Mouse (Mus musculus): ENCODE measurements around the gene Snapc4. TPM values are rescaled to one million over a fixed set of nuclear protein-coding genes. Genes with fewer than 3 reads are reported as not detected.
A peak's percentile ranks its signal among the peaks of the same experiment; 100 is the strongest.

Gene Snapc4
- polyA plus RNA-seq, 1 experiment, result 30.7 TPM

DNA sequence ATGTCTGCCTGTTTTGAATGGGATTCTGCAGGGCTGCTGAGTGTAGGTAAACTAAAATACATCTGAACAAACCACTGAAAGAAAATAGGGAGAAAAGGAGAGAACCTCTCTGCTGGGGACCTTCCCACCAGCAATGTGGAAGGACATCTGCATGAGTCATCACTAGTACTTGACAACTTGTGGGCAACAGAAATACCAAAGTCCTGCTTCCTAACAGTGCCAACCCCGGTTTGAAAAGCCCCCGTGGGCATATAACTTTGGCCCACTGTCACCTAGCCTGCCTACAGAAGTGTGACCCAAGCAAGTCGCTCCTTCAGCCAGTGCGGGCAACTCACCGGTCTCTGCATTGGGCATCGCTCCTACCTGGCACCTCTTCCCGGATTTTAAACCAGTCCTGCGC lies 8.1 kb downstream of the Snapc4 start:
- DNase-seq (ENCODE audit: low spot score), result no peak

DNA sequence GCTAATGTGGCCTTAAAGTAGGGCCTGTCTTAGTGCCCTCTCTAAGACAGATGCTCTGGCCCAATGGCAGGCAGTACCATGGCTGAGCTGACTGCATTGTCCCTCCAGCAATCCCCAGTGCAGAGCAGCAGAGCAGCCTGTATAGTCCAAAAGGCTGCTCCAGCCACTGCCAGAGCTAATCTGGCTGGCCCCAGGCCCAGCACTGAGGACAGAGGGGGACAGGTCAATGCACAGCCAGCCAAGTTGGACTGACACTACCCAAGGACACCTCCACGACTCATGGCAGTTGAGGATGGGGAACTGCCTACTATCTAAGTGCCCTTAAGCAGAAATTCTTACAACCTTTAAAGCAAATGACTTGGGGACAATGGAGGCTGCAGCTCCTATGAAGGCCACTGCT lies 11.9 kb downstream of the Snapc4 start:
- no peak for DNase-seq (ENCODE audit: low spot score)

DNA sequence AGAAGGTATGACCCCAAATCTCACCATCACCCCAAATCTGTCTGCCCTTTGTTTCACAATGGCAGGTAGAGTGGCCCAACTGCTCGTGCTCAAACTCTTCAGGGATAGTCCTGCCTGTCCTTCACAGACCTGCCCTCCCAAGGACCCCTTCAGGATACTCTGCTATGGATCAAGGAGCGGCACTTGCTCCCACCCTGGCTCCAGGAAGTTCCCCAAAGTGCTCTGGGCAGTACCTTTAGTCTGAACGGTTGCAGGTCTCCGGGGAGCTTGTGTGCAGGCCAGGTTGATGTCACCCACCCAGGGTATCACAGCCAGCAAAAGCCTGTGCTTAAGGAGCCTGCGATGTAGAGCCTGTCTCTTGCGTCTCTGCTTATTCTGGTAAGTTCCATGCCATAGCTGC lies 12.5 kb downstream of the Snapc4 start:
- no peak for DNase-seq (ENCODE audit: low spot score)

DNA sequence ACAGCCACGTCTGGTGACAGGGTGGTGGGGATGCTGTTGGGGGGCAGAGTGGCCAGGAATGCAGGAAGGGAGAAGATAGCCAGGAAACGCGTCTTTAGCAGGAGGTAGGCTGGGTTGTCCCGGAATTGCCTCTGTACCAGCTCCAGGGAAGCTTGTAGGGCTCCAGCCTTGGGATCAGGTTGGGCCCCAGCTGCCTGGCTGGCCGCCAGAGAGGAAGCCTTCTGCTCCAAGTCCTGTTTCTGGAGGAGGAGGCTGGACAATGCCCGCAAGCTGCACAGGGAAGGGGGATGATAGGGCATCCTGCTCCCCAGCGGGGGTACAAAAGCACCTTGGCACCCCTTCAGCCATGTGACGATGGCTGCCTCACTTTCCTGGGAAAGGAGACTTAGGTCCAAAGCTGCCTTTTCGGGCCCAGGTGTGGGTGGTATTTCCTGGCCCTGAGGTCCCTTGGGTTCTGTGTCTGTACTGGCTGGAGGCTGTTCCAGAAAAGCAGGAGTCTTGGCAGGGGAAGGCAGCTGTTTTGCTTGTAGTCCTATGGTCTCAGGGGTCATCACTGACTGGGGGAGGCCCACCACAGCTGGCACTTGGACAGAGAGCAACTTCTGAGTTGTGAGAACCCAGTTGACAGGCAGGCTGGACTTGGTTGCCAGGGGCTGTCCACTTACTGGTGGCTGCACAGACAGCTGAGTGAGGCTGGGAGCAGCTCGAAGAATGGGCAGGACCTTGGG lies 15.6 kb downstream of the Snapc4 start:
- no peak for DNase-seq (ENCODE audit: low spot score)

DNA sequence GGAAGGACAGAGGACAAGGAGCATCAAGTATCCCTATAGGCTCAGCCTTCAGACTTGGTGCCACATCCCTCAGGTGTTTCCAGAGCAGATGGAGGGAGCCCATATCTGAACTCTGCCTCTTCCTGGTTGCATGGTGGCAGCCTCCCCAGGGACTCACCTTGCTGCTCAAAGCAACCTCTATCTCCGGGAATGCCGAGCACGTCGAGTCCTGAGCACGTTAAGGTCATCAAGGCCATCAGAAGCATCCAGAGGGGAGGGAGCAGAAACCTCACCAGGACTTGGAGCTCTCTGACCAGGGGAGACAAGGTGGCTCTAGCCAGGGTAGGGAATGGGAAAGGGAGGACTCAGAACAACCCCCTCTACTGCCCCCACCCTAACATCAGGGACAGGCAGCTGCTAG lies 17.0 kb downstream of the Snapc4 start:
- DNase-seq (ENCODE audit: low spot score), result no peak

DNA sequence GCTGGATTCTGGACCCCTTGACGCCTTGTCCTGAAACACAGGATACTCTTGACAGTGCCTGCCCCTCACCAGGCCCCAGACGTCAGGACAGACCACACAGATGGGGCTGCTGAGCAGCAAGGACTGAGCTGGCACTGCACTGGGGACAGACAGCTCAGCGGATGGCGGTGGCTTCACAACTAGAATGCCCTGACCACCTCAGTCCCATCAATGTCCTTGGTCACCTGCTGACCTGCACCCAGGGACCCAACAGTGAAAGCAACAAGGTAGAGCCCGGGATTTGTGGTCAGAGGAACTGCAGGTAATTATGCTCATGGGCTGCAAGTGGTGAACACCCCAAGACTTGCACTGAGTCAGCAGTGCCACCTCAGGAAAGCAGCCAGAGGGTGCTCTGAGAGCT lies 17.5 kb downstream of the Snapc4 start:
- no peak for DNase-seq (ENCODE audit: low spot score)

DNA sequence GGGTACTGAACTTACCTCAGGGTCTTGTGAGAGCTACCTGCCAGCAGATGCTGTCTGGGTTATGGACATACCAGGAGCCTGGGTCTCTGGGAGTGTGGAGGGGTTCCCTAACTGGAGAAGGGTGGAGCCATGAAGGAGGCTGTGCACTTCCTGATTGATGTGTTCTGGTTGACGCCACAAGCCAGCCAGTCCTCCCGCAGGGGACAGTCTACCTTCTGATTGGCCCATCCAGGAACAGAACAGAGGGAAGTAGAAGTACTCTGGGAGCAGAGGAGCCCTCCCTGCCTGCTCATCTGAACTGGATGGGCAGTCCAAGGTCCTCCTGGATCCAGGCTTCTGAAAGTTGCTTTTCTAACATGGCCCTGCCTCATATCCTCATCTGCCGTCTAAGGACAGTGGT lies 19.7 kb downstream of the Snapc4 start, which contains the start of gene Card9:
Card9 (minus strand) TSS at position 147 of the 400 bp plus-strand sequence.
- DNase-seq (ENCODE audit: low spot score), result no peak

DNA sequence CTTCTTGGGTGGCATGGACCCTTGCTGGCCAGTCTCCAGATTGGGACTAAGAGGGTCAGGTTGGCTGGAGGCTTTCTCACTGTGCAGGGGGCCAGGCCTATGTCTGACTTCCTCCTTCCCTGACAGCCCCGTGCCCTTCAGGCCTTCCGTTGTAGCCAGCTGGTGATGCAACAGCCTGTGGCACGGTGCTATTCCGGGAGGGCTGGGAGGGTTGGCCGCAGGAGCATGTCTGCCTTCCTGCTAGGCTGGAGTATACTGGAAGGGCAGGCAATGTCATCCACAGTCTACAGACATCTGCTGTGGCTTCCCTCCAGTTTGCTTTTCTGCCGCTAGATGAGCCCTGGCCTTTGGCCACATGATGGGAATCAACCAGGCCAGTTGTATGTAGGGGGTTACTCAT lies 20.5 kb downstream of the Snapc4 start:
- no peak for DNase-seq (ENCODE audit: low spot score)

DNA sequence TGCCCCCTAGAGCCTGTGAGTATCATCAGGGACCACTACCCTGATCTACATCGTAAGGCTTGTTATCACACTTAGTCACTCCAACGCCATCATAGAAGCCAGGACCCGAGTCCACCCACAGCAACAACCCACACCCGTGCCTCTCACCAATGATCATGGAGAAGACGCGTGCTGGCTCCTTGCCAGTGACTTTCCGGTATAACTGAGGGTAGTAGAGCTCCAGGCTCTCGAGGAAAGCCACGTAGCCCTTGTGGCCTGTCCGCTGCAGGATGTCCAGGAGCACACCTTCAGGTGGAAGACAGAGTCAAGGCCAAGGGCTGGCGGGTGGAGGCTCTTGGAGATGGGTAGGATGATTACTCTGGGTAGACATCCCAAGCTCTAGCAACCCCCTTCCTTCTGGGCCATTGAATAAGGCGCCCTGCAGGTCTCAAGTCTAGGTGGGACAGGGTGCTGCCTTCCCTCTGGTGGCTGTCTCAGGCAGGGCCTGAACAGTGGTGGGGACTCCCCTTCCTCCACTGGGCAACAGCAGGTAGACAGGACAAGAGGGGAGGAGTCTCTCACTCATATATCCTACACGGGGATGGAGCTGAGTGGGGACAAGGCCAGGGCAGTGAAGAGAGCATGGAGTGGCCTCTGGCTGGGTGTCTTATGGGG lies 21.7 kb downstream of the Snapc4 start:
- DNase-seq (ENCODE audit: low spot score), result no peak

DNA sequence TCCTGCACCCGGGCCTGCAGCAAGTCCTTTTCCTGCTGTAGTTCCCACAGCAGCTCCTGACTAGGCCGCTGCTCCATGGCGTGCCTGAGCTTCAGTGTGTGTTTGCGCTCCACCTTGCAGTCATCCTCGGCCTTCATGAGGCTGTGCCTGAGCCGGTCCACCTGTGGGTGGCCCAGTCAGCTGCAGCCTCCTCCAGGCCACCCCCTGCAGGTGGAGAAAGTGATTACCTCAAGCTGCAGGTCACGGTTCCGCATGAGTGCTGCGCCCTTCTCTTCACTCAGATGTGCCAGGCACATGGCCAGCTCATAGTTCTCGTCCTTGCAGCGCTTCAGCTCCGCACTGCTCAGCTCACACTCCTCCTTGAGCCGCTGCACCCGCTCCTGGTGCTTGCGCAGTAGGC lies 23.0 kb downstream of the Snapc4 start:
- no peak for DNase-seq (ENCODE audit: low spot score)

DNA sequence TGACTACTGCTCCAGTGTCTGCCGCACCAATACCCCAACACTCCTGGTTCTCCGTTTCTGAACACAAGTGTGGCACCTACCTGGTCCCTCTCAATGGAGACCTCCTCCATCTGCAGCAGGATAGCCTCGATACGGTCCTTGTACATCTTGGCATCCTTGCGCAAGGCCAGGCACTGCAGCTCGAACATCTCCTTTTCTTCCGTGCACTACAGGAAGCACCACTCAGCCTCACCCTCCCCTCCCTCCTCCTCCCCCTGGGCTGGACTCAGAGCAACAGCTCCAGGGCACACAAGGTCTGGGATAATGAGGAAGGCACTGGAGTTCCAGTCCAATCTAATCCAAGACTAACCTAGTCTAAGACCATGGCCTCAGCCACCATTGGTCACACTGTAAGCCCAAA lies 23.8 kb downstream of the Snapc4 start:
- DNase-seq (ENCODE audit: low spot score), result no peak

DNA sequence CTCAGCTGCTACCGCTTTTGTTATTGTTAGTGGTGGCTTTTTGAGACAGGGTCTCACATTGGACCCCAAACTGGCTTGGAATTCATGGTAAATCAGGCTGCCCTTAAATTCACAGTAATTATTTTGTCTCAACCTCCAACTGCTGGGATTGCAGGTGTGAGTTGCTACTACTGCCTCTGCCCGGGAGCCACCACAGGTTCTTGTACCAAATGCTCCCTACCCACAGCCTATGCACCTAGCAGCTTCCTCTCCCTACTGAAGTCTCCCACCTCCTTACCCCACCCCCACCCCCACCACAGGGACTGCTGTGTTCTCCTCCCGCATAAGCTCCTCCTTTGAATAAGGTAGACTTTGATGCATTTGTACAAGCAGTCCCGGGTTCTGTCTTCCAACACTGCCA lies 24.2 kb downstream of the Snapc4 start:
- DNase-seq (ENCODE audit: low spot score), result no peak

DNA sequence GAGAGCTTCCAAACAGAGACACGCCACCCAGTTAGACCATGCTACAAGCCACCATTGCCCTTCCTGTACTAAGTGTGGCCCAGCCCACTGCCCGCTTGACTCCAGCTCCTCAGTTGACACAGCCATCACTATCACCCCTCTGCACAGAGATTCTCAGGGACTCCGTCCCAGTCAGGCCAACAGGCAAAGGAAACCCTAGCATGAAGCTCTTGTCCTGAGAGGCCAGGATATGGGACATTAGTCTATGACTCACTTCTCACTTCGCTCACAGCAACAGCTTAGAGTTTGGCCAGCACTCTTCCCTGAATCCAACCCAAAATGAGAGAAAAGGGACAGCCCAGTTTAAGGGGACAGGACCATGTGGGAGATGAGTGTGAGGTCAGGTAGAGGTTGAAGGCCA lies 26.1 kb downstream of the Snapc4 start:
- no peak for DNase-seq (ENCODE audit: low spot score)

DNA sequence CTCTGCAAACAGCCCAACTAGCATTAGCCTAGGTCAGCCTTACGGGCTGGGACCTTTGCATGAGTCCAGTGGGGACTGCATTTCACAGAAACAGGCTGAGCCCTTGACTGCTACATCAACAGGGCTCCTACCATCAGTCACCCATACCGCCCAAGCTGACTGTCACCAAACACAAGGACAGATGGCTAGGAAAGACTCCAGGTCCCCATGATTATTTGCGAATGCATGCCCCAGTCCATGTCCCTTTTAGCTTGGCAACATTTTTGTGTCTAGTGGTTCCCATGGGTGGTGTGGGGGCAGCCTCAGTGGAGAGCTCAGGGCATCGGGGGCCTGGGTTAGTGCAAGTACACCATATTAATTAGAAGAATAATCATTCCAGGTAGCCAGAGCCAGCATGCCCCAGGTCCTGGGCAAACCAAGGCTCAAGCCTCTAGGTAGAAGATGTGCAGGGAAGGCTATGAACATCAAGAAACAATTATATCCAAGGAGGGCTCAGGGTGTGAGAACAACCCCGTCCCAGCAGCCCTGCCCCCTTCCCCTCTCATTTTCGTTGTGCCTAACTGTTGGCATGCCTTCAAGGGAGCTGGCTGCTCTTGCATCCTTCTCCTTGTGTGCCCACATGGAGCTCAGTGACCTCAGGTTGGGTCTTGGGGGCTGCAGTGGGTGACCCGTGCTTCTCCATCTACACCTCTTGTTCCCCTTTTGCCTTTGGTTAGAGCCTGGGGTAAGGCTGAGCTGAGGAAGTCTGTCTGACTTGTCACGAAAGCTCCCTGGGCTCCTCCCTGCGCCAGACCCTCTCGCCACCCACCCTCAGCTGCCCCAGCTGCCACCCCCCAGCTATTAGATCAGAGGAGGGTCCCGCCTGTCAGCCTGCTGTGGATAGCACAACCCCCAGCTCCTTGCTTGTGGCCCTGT lies 27.1 kb downstream of the Snapc4 start:
- DNase-seq (ENCODE audit: low spot score), result no peak

DNA sequence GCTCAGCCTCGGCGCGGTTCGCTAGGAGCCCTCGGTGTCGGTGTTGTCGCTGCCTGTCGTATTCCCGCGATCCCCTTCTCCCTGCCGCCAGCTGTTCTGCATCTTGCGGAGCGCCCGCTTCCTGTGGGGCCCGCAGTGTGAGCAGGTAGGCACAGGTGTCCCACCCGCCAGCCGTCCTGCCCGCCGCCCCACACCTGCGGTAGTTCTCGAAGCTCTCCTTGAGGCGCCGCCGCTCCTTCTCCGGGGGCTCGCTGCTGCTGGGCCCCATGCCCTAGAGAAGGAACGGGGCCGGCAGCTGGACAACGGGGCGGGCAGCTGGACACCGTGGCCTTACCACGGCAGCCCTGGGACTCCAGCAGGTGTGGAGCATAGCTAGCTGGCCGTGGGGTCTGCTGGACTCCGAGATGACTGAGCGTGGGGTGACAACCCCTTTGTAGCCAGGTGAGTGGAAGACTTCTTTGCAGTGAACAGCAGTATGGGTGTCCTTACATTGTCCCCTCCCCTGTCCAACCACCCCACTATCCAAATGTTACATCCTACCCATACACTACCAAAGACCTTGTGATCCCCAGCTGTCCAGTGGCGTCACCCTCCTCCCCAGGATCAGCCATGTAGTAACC lies 28.1 kb downstream of the Snapc4 start:
- DNase-seq (ENCODE audit: low spot score), result peak; percentile 49

DNA sequence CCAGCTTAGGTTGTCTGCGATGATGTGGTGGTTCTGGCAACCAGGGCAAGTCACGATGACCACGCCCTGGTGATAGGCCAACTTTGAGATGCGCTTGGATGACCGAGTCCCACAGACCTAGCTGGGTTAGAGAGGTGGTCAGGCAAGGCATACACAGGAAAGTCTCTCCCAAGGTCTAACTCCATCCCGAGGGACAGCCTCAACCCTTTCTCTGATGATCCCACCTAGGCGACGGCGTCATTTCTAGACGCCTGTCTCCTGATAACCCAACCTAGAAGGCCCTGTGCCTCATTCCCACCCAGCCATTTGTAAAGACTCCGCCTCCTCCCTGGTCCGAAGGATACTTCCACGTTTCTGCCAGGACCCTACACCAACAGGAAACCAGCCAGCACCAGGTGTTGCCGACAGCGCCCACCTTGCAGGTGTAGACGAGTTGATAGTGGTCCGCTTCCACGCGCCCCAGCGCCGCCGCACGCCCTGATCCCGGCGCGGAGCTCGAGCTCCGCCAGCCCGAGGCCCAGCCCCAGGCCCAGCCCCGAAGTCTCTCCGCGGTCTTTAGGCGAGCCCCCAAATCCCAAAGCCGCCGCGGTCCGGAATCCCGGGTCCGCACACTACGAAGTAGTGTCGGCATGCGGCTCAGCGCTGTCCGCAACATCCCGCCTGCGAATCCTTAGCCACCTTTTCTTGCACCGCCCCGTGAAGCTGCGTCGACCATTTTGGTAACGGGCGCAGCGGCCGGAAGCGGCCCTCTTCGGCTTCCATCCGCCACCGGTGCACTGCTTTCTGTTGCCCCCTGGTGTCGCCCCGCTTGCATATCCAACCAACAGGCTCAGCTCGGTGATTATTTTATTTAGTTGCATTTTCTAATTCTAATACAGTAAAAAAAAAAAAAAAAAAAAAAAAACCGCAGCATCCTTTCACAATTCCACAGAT lies 28.8 kb downstream of the Snapc4 start, which contains the start of gene Dnlz:
Dnlz (minus strand) TSS at position 753 of the 933 bp plus-strand sequence.
- peak; percentile 87 for DNase-seq (ENCODE audit: low spot score)

DNA sequence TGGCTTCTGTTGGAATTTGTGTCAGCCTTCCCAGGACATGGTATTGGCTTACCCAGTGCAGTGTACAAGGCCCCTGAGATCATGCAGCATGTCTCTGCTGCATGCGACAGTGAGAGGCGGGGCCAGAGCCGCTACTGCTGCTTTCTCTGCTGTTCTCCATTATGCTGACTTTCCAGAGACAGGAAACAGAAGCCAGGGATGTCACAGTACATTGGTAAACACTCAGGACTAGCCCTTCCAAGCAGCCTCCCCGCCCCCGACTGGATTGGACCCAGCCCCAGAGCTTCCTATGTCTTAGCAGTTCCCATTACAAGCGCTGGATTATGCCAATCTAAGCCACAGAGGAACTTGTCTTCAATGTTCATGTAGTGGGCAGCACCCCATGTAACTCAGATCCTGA lies 32.2 kb downstream of the Snapc4 start:
- DNase-seq (ENCODE audit: low spot score), result no peak

DNA sequence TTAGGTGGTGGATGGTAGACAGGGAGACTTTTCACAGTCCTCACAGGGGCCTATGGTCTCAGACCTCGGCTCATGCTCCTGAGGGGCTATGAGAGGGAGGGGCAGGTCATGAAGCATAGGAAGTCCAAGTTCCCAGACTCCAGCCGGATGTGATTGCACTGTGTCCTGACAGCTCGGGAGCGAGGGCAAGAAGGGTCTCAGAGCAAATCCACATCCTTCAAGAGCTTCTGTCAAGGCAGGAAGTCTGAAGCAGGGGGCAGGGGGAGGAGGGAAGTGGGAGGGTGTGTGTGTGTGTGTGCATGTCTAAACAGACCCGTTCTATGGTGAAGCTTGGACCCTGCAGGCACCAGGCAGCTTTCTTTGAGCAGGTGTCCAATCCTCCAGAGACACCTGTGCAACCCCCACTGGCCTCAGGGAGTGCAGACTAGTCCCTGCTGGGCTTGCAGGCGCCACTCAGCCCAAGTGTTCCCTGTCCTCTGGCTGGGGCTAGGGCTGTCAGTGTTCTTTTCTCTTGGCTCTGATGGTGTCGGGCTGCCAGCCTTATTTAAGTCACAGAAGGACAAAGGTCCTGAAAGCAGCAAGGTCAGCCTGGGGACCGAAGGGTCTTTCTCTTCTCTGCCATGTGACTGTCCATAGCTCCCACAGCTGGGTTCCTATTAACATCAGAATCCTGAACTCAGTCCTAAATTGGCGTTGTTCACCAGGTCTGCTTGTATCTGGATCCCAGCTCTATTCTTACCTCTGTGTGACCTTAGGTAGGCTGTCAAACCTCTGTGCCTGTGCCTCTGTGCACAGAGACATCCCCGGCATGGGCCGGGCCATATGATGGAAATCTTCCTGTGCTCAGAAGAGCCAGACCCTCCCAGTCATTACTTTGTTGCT lies 37.6 kb downstream of the Snapc4 start:
- no peak for DNase-seq (ENCODE audit: low spot score)

DNA sequence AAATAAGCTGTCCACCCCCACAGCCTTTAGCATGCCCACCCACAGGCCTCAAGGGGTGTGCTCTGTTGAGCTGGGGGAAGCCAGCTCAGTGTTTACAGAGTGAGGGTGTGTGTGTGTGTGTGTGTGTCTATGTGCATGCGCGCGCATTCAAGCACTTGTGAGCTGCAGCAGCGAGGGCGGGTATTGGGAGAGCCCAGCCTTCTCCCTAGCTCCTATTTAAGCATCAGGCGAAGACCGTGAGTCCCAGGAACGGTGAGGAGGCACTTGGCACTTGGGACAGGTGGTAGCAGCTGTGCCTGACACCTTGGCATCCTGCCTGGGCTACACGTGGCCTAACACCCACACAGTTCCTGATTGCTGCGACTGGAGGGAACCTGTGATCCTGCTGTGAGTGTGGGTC lies 38.4 kb downstream of the Snapc4 start:
- no peak for DNase-seq (ENCODE audit: low spot score)

DNA sequence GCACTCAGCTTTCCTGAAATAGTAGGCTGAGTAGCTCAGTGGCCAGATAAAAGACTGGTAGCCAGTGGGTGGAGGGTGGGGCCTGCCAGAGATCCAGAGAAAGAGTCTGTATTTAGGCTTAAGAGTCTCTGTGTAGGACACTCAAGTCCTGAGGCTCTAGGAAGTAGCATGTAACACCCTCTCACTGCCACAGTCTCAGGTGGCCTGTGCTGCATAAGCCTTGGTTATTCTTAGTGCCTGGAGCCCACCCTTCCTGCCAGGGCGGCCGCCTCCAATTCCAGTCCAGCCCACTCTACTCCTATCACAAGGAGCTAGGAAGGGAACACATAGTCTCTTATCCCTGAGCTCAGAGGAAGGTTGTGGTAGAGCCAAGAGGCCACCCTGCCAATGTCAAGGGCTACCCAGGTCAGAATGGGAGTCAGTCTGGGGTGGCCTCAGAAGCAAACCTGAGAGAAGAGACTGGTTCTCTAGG lies 38.9 kb downstream of the Snapc4 start:
- no peak for DNase-seq (ENCODE audit: low spot score)

Data from urinary bladder, adult 2 months (tissue).